Mouse (Mus musculus) midbrain, embryonic 11.5 days (tissue): ENCODE measurements around the gene BC030867. TPM values are rescaled to one million over a fixed set of nuclear protein-coding genes. Genes with fewer than 3 reads are reported as not detected.

Source experiments
- ATAC-seq: fragments of 200-750 bp; cut with Nextera tagmentation; 2 replicates; pipeline ENCODE4 v1.8.0; 2017; ENCODE audit warnings: moderate TSS enrichment, moderate library complexity; ENCODE audit not compliant: low FRiP score
- DNase-seq: peaks from one replicate; pipeline ENCODE4 v3.0.0; 2015; ENCODE audit warnings: low spot score; ENCODE audit errors: missing footprints
- H3K27ac ChIP-seq: fragments of 300-500 bp; sonication (generic); 2 replicates; pipeline ENCODE4 v1.5.1; 2014; ENCODE audit warnings: low read depth, low read length
- H3K27me3 ChIP-seq: fragments of 300-500 bp; sonication (generic); 2 replicates; pipeline ENCODE4 v1.6.1; 2014; ENCODE audit warnings: mild to moderate bottlenecking, low read length, moderate library complexity, mixed read lengths; ENCODE audit not compliant: control insufficient read depth, insufficient read depth
- H3K36me3 ChIP-seq: fragments of 300-500 bp; sonication (generic); 2 replicates; pipeline ENCODE4 v1.6.1; 2014; ENCODE audit warnings: mild to moderate bottlenecking, low read length, moderate library complexity, mixed read lengths; ENCODE audit not compliant: control insufficient read depth, insufficient read depth
- H3K4me1 ChIP-seq: fragments of 300-500 bp; sonication (generic); 2 replicates; pipeline ENCODE4 v1.6.1; 2014; ENCODE audit warnings: low read length; ENCODE audit not compliant: control insufficient read depth, insufficient read depth
- H3K4me2 ChIP-seq: fragments of 300-500 bp; sonication (generic); 2 replicates; pipeline ENCODE4 v1.6.1; 2014; ENCODE audit warnings: mild to moderate bottlenecking, moderate library complexity
- H3K4me3 ChIP-seq: fragments of 300-500 bp; sonication (generic); 2 replicates; pipeline ENCODE4 v1.5.1; 2014; ENCODE audit warnings: low read depth, low read length
- H3K9ac ChIP-seq: fragments of 300-500 bp; sonication (generic); 2 replicates; pipeline ENCODE4 v1.6.1; 2014; ENCODE audit warnings: low read length
- H3K9me3 ChIP-seq: fragments of 300-500 bp; sonication (generic); 2 replicates; pipeline ENCODE4 v1.6.1; 2016; ENCODE audit warnings: low read length; ENCODE audit not compliant: control insufficient read depth
- WGBS: fragments of 180-500 bp; shearing (Covaris S2); extraction: QIAGEN DNeasy Blood & Tissue Kit; methylation state at CpG from one replicate; pipeline ENCODE4 v1.1.7; 2014; 5-methylcytosine and 5-hydroxymethylcytosine counted together
- polyA plus RNA-seq: library from polyadenylated mRNA; unstranded; fragments of >200 nt; fragmentation: Nextera tagmentation; extraction: Ambion mirVana; gene quantifications from 2 replicates; pipeline ENCODE4 v1.2.1, GENCODE M21; 2014

Gene BC030867
- polyA plus RNA-seq, 1 experiment from 2014 or later, result 18.4 TPM

- H3K27me3 ChIP-seq, result no peaks in the 10 kb centered on the region
- H3K9ac ChIP-seq, result peak overlapping the region; percentile 43
- H3K4me3 ChIP-seq, result no peak overlapping the region
- peaks cover 2% of the 10 kb centered on the region; the same call in 1 of the 2 replicates for H3K36me3 ChIP-seq
- ATAC-seq, result 0 out of 2 replicates have a peak, but pooled peaks have one; percentile 6
- H3K4me1 ChIP-seq, result peaks cover 29% of the 10 kb centered on the region
- H3K9me3 ChIP-seq, result no peaks in the 10 kb centered on the region
- DNase-seq, result no peak
- H3K27ac ChIP-seq, result peak overlapping the region; percentile 67; the same call in 1 of the 2 replicates
- WGBS, result 79% methylated on average over 14 of the region's 14 CpGs
- peak overlapping the region; percentile 31 for H3K4me2 ChIP-seq
Observed at GRCm38 (mm10) chr11:102219247-102219993, 29.3 kb upstream of the BC030867 start.

- no peak overlapping the region for H3K4me3 ChIP-seq
- ATAC-seq, result no peak
- DNase-seq, result no peak
- H3K4me1 ChIP-seq, result peaks cover 35% of the 10 kb centered on the region
- no peak overlapping the region for H3K27ac ChIP-seq
- peaks cover 2% of the 10 kb centered on the region; the same call in 1 of the 2 replicates for H3K36me3 ChIP-seq
- 82% methylated on average over 4 of the region's 4 CpGs for WGBS
- H3K27me3 ChIP-seq, result no peaks in the 10 kb centered on the region
- H3K9me3 ChIP-seq, result no peaks in the 10 kb centered on the region
- no peak overlapping the region for H3K4me2 ChIP-seq
- H3K9ac ChIP-seq, result no peak overlapping the region
Observed at GRCm38 (mm10) chr11:102219994-102220346, 28.7 kb upstream of the BC030867 start.

GRCm38 (mm10) chr11:102220451-102220850 lies 28.2 kb upstream of the BC030867 start:
- no peak overlapping the region for H3K4me2 ChIP-seq
- no peak overlapping the region for H3K4me3 ChIP-seq
- ATAC-seq, result no peak
- H3K9ac ChIP-seq, result no peak overlapping the region
- H3K4me1 ChIP-seq, result peaks cover 34% of the 10 kb centered on the region
- no peaks in the 10 kb centered on the region for H3K9me3 ChIP-seq
- H3K27me3 ChIP-seq, result no peaks in the 10 kb centered on the region
- peaks cover 2% of the 10 kb centered on the region; the same call in 1 of the 2 replicates for H3K36me3 ChIP-seq
- DNase-seq, result no peak
- 81% methylated on average over 6 of the region's 6 CpGs for WGBS
- no peak overlapping the region for H3K27ac ChIP-seq

GRCm38 (mm10) chr11:102221243-102221953 lies 27.3 kb upstream of the BC030867 start:
- H3K27me3 ChIP-seq, result no peaks in the 10 kb centered on the region
- no peak for ATAC-seq
- peaks cover 2% of the 10 kb centered on the region; the same call in 1 of the 2 replicates for H3K36me3 ChIP-seq
- H3K9ac ChIP-seq, result no peak overlapping the region
- 90% methylated on average over 8 of the region's 8 CpGs for WGBS
- H3K4me3 ChIP-seq, result no peak overlapping the region
- H3K4me1 ChIP-seq, result peaks cover 35% of the 10 kb centered on the region
- H3K9me3 ChIP-seq, result no peaks in the 10 kb centered on the region
- no peak overlapping the region for H3K4me2 ChIP-seq
- no peak overlapping the region for H3K27ac ChIP-seq
- no peak for DNase-seq

- DNase-seq, result no peak
- H3K4me1 ChIP-seq, result peaks cover 39% of the 10 kb centered on the region
- H3K36me3 ChIP-seq, result peaks cover 2% of the 10 kb centered on the region; the same call in 1 of the 2 replicates
- no peaks in the 10 kb centered on the region for H3K9me3 ChIP-seq
- no peaks in the 10 kb centered on the region for H3K27me3 ChIP-seq
- no peak for ATAC-seq
- WGBS, result 77% methylated on average over 7 of the region's 8 CpGs
- no peak overlapping the region for H3K4me3 ChIP-seq
- H3K27ac ChIP-seq, result no peak overlapping the region
- no peak overlapping the region for H3K4me2 ChIP-seq
- H3K9ac ChIP-seq, result no peak overlapping the region
Observed at GRCm38 (mm10) chr11:102221954-102222351, 26.7 kb upstream of the BC030867 start.

GRCm38 (mm10) chr11:102223166-102223565 lies 25.5 kb upstream of the BC030867 start:
- no peak overlapping the region for H3K9ac ChIP-seq
- H3K4me1 ChIP-seq, result peaks cover 43% of the 10 kb centered on the region
- H3K4me2 ChIP-seq, result no peak overlapping the region
- ATAC-seq (no peak), DNase-seq (peak; percentile 96)
- no peak overlapping the region for H3K4me3 ChIP-seq
- 43% methylated on average over 6 of the region's 6 CpGs for WGBS
- no peaks in the 10 kb centered on the region for H3K27me3 ChIP-seq
- no peak overlapping the region for H3K27ac ChIP-seq
- no peaks in the 10 kb centered on the region for H3K36me3 ChIP-seq
- H3K9me3 ChIP-seq, result no peaks in the 10 kb centered on the region

GRCm38 (mm10) chr11:102224686-102225085 lies 24.0 kb upstream of the BC030867 start:
- peak overlapping the region; percentile 22 for H3K4me2 ChIP-seq
- 10% methylated on average over 22 of the region's 22 CpGs for WGBS
- ATAC-seq, result no peak
- no peaks in the 10 kb centered on the region for H3K36me3 ChIP-seq
- peak overlapping the region; percentile 22 for H3K9ac ChIP-seq
- H3K4me3 ChIP-seq, result no peak overlapping the region
- no peak overlapping the region for H3K27ac ChIP-seq
- no peaks in the 10 kb centered on the region for H3K9me3 ChIP-seq
- no peak for DNase-seq
- H3K27me3 ChIP-seq, result no peaks in the 10 kb centered on the region
- peaks cover 40% of the 10 kb centered on the region for H3K4me1 ChIP-seq

GRCm38 (mm10) chr11:102225221-102225620 lies 23.5 kb upstream of the BC030867 start:
- ATAC-seq, result no peak
- no peak for DNase-seq
- no peak overlapping the region for H3K27ac ChIP-seq
- no peaks in the 10 kb centered on the region for H3K36me3 ChIP-seq
- no peaks in the 10 kb centered on the region for H3K27me3 ChIP-seq
- H3K4me2 ChIP-seq, result no peak overlapping the region; the same call in 1 of the 2 replicates
- peaks cover 40% of the 10 kb centered on the region for H3K4me1 ChIP-seq
- 77% methylated on average over 5 of the region's 5 CpGs for WGBS
- H3K4me3 ChIP-seq, result no peak overlapping the region
- H3K9ac ChIP-seq, result peak overlapping the region; percentile 22; the same call in 1 of the 2 replicates
- no peaks in the 10 kb centered on the region for H3K9me3 ChIP-seq
